Mouse (Mus musculus): ENCODE data around the gene Rnf113a2. TPM values are rescaled to one million over a fixed set of nuclear protein-coding genes. Genes with fewer than 3 reads are reported as not detected.

Rnf113a2 gene
- total RNA-seq, 2 experiments from 2014 or later, result 28.1 to 32.4 TPM

Other genes with a start within 250 kb of the Rnf113a2 start
- 12.7 and 15.1 TPM in 2 replicates for gene Elmsan1, start 198.3 kb upstream of the Rnf113a2 start, total RNA-seq (2014; fragmentation: Nextera tagmentation)
- gene Elmsan1, start 198.3 kb upstream of the Rnf113a2 start, total RNA-seq (2017), result 7.8 and 10.1 TPM in 2 replicates
- gene Ptgr2, start 132.0 kb upstream of the Rnf113a2 start, total RNA-seq (2014; fragmentation: Nextera tagmentation), result 22.3 and 24.9 TPM in 2 replicates
- gene Ptgr2, start 132.0 kb upstream of the Rnf113a2 start, total RNA-seq (2017), result 60.8 and 69.0 TPM in 2 replicates
- gene Zfp410, start 100.3 kb upstream of the Rnf113a2 start, total RNA-seq (2014; fragmentation: Nextera tagmentation), result 42.8 and 70.5 TPM in 2 replicates
- gene Zfp410, start 100.3 kb upstream of the Rnf113a2 start, total RNA-seq (2017), result 32.1 and 54.0 TPM in 2 replicates
- 21.1 and 25.4 TPM in 2 replicates for gene Coq6, start 55.5 kb upstream of the Rnf113a2 start, total RNA-seq (2014; fragmentation: Nextera tagmentation)
- gene Coq6, start 55.5 kb upstream of the Rnf113a2 start, total RNA-seq (2017), result 11.0 and 13.8 TPM in 2 replicates
- gene Fam161b, start 55.4 kb upstream of the Rnf113a2 start, total RNA-seq (2014; fragmentation: Nextera tagmentation), result not detected in 2 replicates
- 0.10 TPM in 1 of 2 replicates, not detected in the other for gene Fam161b, start 55.4 kb upstream of the Rnf113a2 start, total RNA-seq (2017)
- gene Entpd5, start 8.2 kb upstream of the Rnf113a2 start, total RNA-seq (2014; fragmentation: Nextera tagmentation), result 20.8 and 34.2 TPM in 2 replicates
- gene Entpd5, start 8.2 kb upstream of the Rnf113a2 start, total RNA-seq (2017), result 14.0 and 30.8 TPM in 2 replicates
- 3.4 TPM in 1 of 2 replicates, not detected in the other for gene Bbof1, start 8.1 kb upstream of the Rnf113a2 start, total RNA-seq (2014; fragmentation: Nextera tagmentation)
- gene Bbof1, start 8.1 kb upstream of the Rnf113a2 start, total RNA-seq (2017), result 1.8 and 5.4 TPM in 2 replicates
- gene Aldh6a1, start 33.8 kb downstream of the Rnf113a2 start, total RNA-seq (2014; fragmentation: Nextera tagmentation), result 10.4 and 13.2 TPM in 2 replicates
- gene Aldh6a1, start 33.8 kb downstream of the Rnf113a2 start, total RNA-seq (2017), result 8.0 and 10.9 TPM in 2 replicates
- 13.3 and 19.3 TPM in 2 replicates for gene Lin52, start 34.2 kb downstream of the Rnf113a2 start, total RNA-seq (2014; fragmentation: Nextera tagmentation)
- gene Lin52, start 34.2 kb downstream of the Rnf113a2 start, total RNA-seq (2017), result 11.1 and 24.3 TPM in 2 replicates
- gene Vsx2, start 152.6 kb downstream of the Rnf113a2 start, total RNA-seq (2014; fragmentation: Nextera tagmentation), result not detected in 2 replicates
- gene Vsx2, start 152.6 kb downstream of the Rnf113a2 start, total RNA-seq (2017), result not detected in 2 replicates
- 6.9 and 12.3 TPM in 2 replicates for gene Abcd4, start 200.2 kb downstream of the Rnf113a2 start, total RNA-seq (2014; fragmentation: Nextera tagmentation)
- gene Abcd4, start 200.2 kb downstream of the Rnf113a2 start, total RNA-seq (2017), result 2.9 and 3.6 TPM in 2 replicates
- not detected in 2 replicates for gene Vrtn, start 223.8 kb downstream of the Rnf113a2 start, total RNA-seq (2014; fragmentation: Nextera tagmentation)
- gene Vrtn, start 223.8 kb downstream of the Rnf113a2 start, total RNA-seq (2017), result not detected in 2 replicates

All from granulocyte monocyte progenitor cell, adult 5-6 weeks (primary cell).